ENCODE assay signal across 29 mouse cellular contexts in genomic region chr19:16037806-16038205, GRCm38 (mm10). TPM values are rescaled to one million over a fixed set of nuclear protein-coding genes. Genes with fewer than 3 reads are reported as not detected.
DNase-seq lines count a peak whose midpoint lies in the region; ATAC-seq and TF ChIP-seq lines count a peak whose summit lies in the region.
"Had no signal": no experiment of that assay in that cellular context is flagged by ENCODE, and none has a peak within 500 bp of the region (broad histone marks: within the 10 kb centered on the region; RNA-seq: fewer than 3 reads in every experiment).

No protein-coding gene starts in this region.

- H3K27me3 ChIP-seq in lung, embryonic 14.5 days (ENCODE audit: insufficient read depth, low read length) = no peaks in the 10 kb centered on the region
- H3K27me3 ChIP-seq in lung, embryonic 16.5 days (ENCODE audit: control insufficient read depth, insufficient read depth, low read depth, low read length) = no peaks in the 10 kb centered on the region
- H3K27me3 ChIP-seq: embryonic facial prominence, embryonic 13.5 days; forebrain, embryonic 15.5 days; heart, embryonic 15.5 days; liver, embryonic 12.5 days; neural tube, embryonic 15.5 days; stomach, embryonic 15.5 days had no signal

- H3K36me3 ChIP-seq in lung, embryonic 14.5 days (ENCODE audit: insufficient read depth) = no peaks in the 10 kb centered on the region
- H3K36me3 ChIP-seq in lung, embryonic 16.5 days (ENCODE audit: control insufficient read depth, insufficient read depth, low read length) = no peaks in the 10 kb centered on the region
- H3K36me3 ChIP-seq: embryonic facial prominence, embryonic 13.5 days; forebrain, embryonic 10.5 days; forebrain, embryonic 15.5 days; heart, embryonic 10.5 days; heart, embryonic 15.5 days; liver, embryonic 12.5 days; neural tube, embryonic 15.5 days; stomach, embryonic 15.5 days had no signal

- no peak for TF ChIP-seq CTCF in lung, embryonic 14.5 days (IDR thresholded peaks at IDR 0.05; ENCODE audit: low read depth)

- no peak overlapping the region for H3K27ac ChIP-seq in lung, embryonic 14.5 days (ENCODE audit: low read depth)
- H3K27ac ChIP-seq in lung, embryonic 16.5 days (ENCODE audit: low read length) = no peak overlapping the region
- H3K27ac ChIP-seq: embryonic facial prominence, embryonic 13.5 days; forebrain, embryonic 10.5 days; forebrain, embryonic 15.5 days; heart, embryonic 10.5 days; heart, embryonic 15.5 days; liver, embryonic 12.5 days; neural tube, embryonic 15.5 days; stomach, embryonic 15.5 days had no signal

- H3K4me2 ChIP-seq in lung, embryonic 14.5 days = no peak overlapping the region
- H3K4me2 ChIP-seq in lung, embryonic 16.5 days (ENCODE audit: low read depth, low read length) = no peak overlapping the region; the same call in 1 of the 2 replicates
- H3K4me2 ChIP-seq: embryonic facial prominence, embryonic 13.5 days; forebrain, embryonic 15.5 days; heart, embryonic 15.5 days; liver, embryonic 12.5 days; neural tube, embryonic 15.5 days; stomach, embryonic 15.5 days had no signal

- H3K9ac ChIP-seq in lung, embryonic 14.5 days = no peak overlapping the region
- no peak overlapping the region for H3K9ac ChIP-seq in lung, embryonic 16.5 days (ENCODE audit: low read length)
- H3K9ac ChIP-seq: embryonic facial prominence, embryonic 13.5 days; forebrain, embryonic 15.5 days; heart, embryonic 15.5 days; liver, embryonic 12.5 days; liver, postnatal 0 days; neural tube, embryonic 15.5 days; stomach, embryonic 15.5 days had no signal

- 59% methylated on average over 12 of the region's 12 CpGs for WGBS in lung, embryonic 14.5 days
- 47% methylated on average over 12 of the region's 12 CpGs for WGBS in lung, embryonic 16.5 days

- no peaks in the 10 kb centered on the region for H3K9me3 ChIP-seq in lung, embryonic 14.5 days (ENCODE audit: low read depth, low read length)
- H3K9me3 ChIP-seq in lung, embryonic 16.5 days (ENCODE audit: control insufficient read depth, low read length) = no peaks in the 10 kb centered on the region
- H3K9me3 ChIP-seq: embryonic facial prominence, embryonic 13.5 days; forebrain, embryonic 10.5 days; forebrain, embryonic 15.5 days; heart, embryonic 10.5 days; heart, embryonic 15.5 days; liver, embryonic 12.5 days; neural tube, embryonic 15.5 days; stomach, embryonic 15.5 days had no signal

- no peak overlapping the region for H3K4me3 ChIP-seq in lung, embryonic 14.5 days (ENCODE audit: low read depth, low read length)
- no peak overlapping the region for H3K4me3 ChIP-seq in lung, embryonic 16.5 days (ENCODE audit: low read length)
- H3K4me3 ChIP-seq: embryonic facial prominence, embryonic 13.5 days; forebrain, embryonic 10.5 days; forebrain, embryonic 15.5 days; heart, embryonic 10.5 days; heart, embryonic 15.5 days; liver, embryonic 12.5 days; neural tube, embryonic 15.5 days; stomach, embryonic 15.5 days had no signal

- no peaks in the 10 kb centered on the region for H3K4me1 ChIP-seq in lung, embryonic 14.5 days (ENCODE audit: insufficient read depth)
- H3K4me1 ChIP-seq in lung, embryonic 16.5 days (replicated peaks; ENCODE audit: control insufficient read depth, insufficient read depth, low read length) = no peaks in the 10 kb centered on the region
- H3K4me1 ChIP-seq: embryonic facial prominence, embryonic 13.5 days; forebrain, embryonic 10.5 days; forebrain, embryonic 15.5 days; heart, embryonic 10.5 days; heart, embryonic 15.5 days; liver, embryonic 12.5 days; neural tube, embryonic 15.5 days; stomach, embryonic 15.5 days had no signal

- intact Hi-C loops in gastrocnemius, postnatal 36 days (cut with DNase I) = no loop called here

- no peak for ATAC-seq in lung, embryonic 14.5 days (ENCODE audit: insufficient read depth)
- ATAC-seq in lung, embryonic 16.5 days (ENCODE audit: low read depth) = 0 out of 2 replicates have a peak, but pooled peaks have one; percentile 12
- ATAC-seq: CD4-positive, CD25-positive, alpha-beta regulatory T cell, adult 4 months; forebrain, embryonic 15.5 days; hindbrain, embryonic 16.5 days; liver, embryonic 12.5 days; liver, postnatal 0 days had no signal

- DNase-seq in kidney, postnatal 25 days = peak; percentile 17 to 41
- DNase-seq in kidney, adult 11 months = no peak
- DNase-seq in lung, embryonic 14.5 days = peak; percentile 42
- DNase-seq in lung, postnatal 36 days = peak; percentile 52
- no peak for DNase-seq in adrenal gland, adult 8-10 months
- DNase-seq in gastrocnemius, postnatal 36 days = no peak
- DNase-seq: adrenal gland, postnatal 36 days; cerebellum, adult 18-20 months; cerebellum, postnatal 10 days; kidney, adult 9 months; layer of hippocampus, postnatal 36 days; left cerebral cortex, postnatal 4 days; liver, postnatal 0 days; midbrain, embryonic 14.5 days; retina, postnatal 1 day; right cerebral cortex, postnatal 14 days; thymus, adult 18-20 months; thymus, postnatal 36 days had no signal

RNA-seq across cellular contexts. Expression of gene Cep78, which starts 53.0 kb away (rescaled TPM):
- 35.2 and 36.1 TPM in 2 replicates for polyA plus RNA-seq in lung, embryonic 14.5 days (2014; fragmentation: Nextera tagmentation; extraction: Ambion mirVana)
- polyA plus RNA-seq in lung, embryonic 16.5 days (2015; fragmentation: Nextera tagmentation; extraction: Ambion mirVana) = 24.5 and 26.1 TPM in 2 replicates
- 10 to 100 TPM in 2 of 4 experiments, 1 to 10 TPM in 2; 8.4 to 18.1 (median 11.0) TPM for total RNA-seq in adrenal gland, adult 8-10 months (2022)
- total RNA-seq in gastrocnemius, postnatal 36 days (2021) = 1 to 10 TPM; 2.0 to 2.1 TPM

Comparison
In these comparisons a context has a peak if more than half of its experiments do, and no peak if none do; other contexts are left out.
1. DNase-seq: peak in kidney, postnatal 25 days (2 of 2), lung, embryonic 14.5 days (single experiment) and lung, postnatal 36 days (single experiment); none in kidney, adult 11 months (single experiment), adrenal gland, adult 8-10 months (single experiment) and gastrocnemius, postnatal 36 days (0 of 2).